Mouse (Mus musculus) testis, adult 2 months (tissue): ENCODE data around the gene Ankrd61.

ENCODE experiments used
- CTCF ChIP-seq: fragments of 200-500 bp; IDR thresholded peaks from 2 replicates; pipeline ENCODE4 v1.5.1; 2012; ENCODE audit warnings: low read depth, mild to moderate bottlenecking, inconsistent platforms, low read length, moderate library complexity; ENCODE audit not compliant: control insufficient read depth, insufficient read depth, insufficient replicate concordance
- POLR2A ChIP-seq: fragments of 200-500 bp; IDR thresholded peaks from 2 replicates; pipeline ENCODE4 v1.6.1; 2012; ENCODE audit warnings: low read depth, mild to moderate bottlenecking, inconsistent platforms, low read length, moderate library complexity; ENCODE audit not compliant: control insufficient read depth

DNA sequence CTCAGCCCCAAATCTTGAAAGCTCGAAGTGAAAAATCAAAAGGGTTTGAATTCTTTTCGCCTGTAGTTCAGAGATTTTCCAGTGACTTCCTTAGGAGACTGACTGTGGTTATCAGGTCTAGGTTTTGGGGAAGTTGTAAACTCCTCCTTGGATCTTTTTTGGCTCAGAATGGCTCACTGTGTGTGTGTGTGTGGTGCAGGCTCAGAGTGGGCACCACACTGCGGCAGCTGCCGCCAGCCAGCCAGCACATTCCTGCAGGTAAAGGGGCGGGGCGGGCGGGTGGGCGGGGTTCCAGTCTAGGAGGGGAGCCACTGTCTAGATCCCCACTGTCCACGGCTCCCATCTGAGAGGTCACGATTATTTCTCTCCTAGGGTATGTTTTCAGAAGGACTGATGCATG, 44.1 kb upstream of the Ankrd61 start:
- TF ChIP-seq POLR2A = no peak
- no peak for TF ChIP-seq CTCF
